Mouse (Mus musculus) thymus, adult 2 months (tissue): ENCODE data around the gene Ldlrad3. TPM values are rescaled to one million over a fixed set of nuclear protein-coding genes. Genes with fewer than 3 reads are reported as not detected.

Experiments
- DNase-seq: peaks from one replicate; pipeline ENCODE4 v3.0.0; 2021
- H3K27ac ChIP-seq: fragments of 200-500 bp; 2 replicates; pipeline ENCODE4 v1.5.1; 2012; ENCODE audit warnings: low read length, control low read depth; ENCODE audit not compliant: control insufficient read depth, insufficient read depth
- H3K27me3 ChIP-seq: fragments of 200-500 bp; 2 replicates; pipeline ENCODE4 v1.6.1; 2012; ENCODE audit warnings: mild to moderate bottlenecking, low read length, moderate library complexity, mixed read lengths; ENCODE audit not compliant: control insufficient read depth, insufficient read depth
- H3K36me3 ChIP-seq: fragments of 200-500 bp; 2 replicates; pipeline ENCODE4 v1.6.1; 2012; ENCODE audit warnings: mild to moderate bottlenecking, low read length, moderate library complexity; ENCODE audit not compliant: control insufficient read depth, insufficient read depth
- H3K4me1 ChIP-seq: fragments of 200-500 bp; replicated peaks from 2 replicates; pipeline ENCODE4 v1.6.1; 2012; ENCODE audit warnings: low read length; ENCODE audit not compliant: control insufficient read depth, insufficient read depth
- H3K4me3 ChIP-seq: fragments of 200-500 bp; 2 replicates; pipeline ENCODE4 v1.5.1; 2012; ENCODE audit warnings: mild to moderate bottlenecking, low read length, control low read depth, moderate library complexity; ENCODE audit not compliant: control insufficient read depth, insufficient read depth
- CTCF ChIP-seq: fragments of 200-500 bp; IDR thresholded peaks from 2 replicates; pipeline ENCODE4 v1.5.1; 2012; ENCODE audit warnings: mild to moderate bottlenecking, control low read depth, low read length, moderate library complexity, borderline replicate concordance; ENCODE audit not compliant: control insufficient read depth, poor library complexity, insufficient read depth; ENCODE audit errors: extremely low read depth
- POLR2A ChIP-seq: fragments of 200-500 bp; IDR thresholded peaks from 2 replicates; pipeline ENCODE4 v1.6.1; 2012; ENCODE audit warnings: mild to moderate bottlenecking, low read length, control low read depth, moderate library complexity; ENCODE audit not compliant: control insufficient read depth, poor library complexity, insufficient read depth; ENCODE audit errors: extremely low read depth
- WGBS: fragments of 180-500 bp; shearing (Covaris S2); methylation state at CpG from one replicate; pipeline ENCODE4 v1.1.7; 2018; 5-methylcytosine and 5-hydroxymethylcytosine counted together
- polyA plus RNA-seq: library from polyadenylated mRNA; depleted of rRNA; stranded (reverse); fragments of >200 nt; gene quantifications from 2 replicates; pipeline ENCODE4 v1.2.3, GENCODE M21; 2012

Gene Ldlrad3
- polyA plus RNA-seq, 1 experiment, result 12.9 TPM

- no peak for DNase-seq
- H3K36me3 ChIP-seq, result peaks cover 5% of the 10 kb centered on the region
- H3K4me3 ChIP-seq, result no peak overlapping the region
- TF ChIP-seq POLR2A (no peak), CTCF (no peak)
- H3K27ac ChIP-seq, result no peak overlapping the region; the same call in 1 of the 2 replicates
- no peaks in the 10 kb centered on the region for H3K27me3 ChIP-seq
- peaks cover 5% of the 10 kb centered on the region for H3K4me1 ChIP-seq
Observed at GRCm38 (mm10) chr2:102082782-102083181, 103.4 kb downstream of the Ldlrad3 start.

- TF ChIP-seq POLR2A (no peak), CTCF (no peak)
- DNase-seq, result peak; percentile 83
- Histone ChIP-seq H3K27ac (no peak overlapping the region), H3K4me3 (no peak overlapping the region), H3K36me3 (peaks cover 5% of the 10 kb centered on the region), H3K4me1 (peaks cover 34% of the 10 kb centered on the region), H3K27me3 (no peaks in the 10 kb centered on the region)
- whole genome bisulfite sequencing, result 68% methylated on average over 4 of the region's 4 CpGs
Observed at GRCm38 (mm10) chr2:102077554-102077953, 108.6 kb downstream of the Ldlrad3 start.

GRCm38 (mm10) chr2:102076237-102076636 lies 109.9 kb downstream of the Ldlrad3 start:
- TF ChIP-seq POLR2A (no peak), CTCF (no peak)
- DNase-seq, result peak; percentile 54
- no peaks in the 10 kb centered on the region; the same call in 1 of the 2 replicates for H3K36me3 ChIP-seq
- no peaks in the 10 kb centered on the region for H3K27me3 ChIP-seq
- peak overlapping the region; percentile 8; the same call in 1 of the 2 replicates for H3K4me3 ChIP-seq
- H3K4me1 ChIP-seq, result peaks cover 46% of the 10 kb centered on the region
- 93% methylated on average over 6 of the region's 6 CpGs for WGBS
- H3K27ac ChIP-seq, result peak overlapping the region; percentile 97

- Histone ChIP-seq H3K36me3 (no peaks in the 10 kb centered on the region), H3K27ac (peak overlapping the region; percentile 97), H3K27me3 (no peaks in the 10 kb centered on the region), H3K4me1 (peaks cover 54% of the 10 kb centered on the region), H3K4me3 (no peak overlapping the region)
- WGBS, result 22% methylated on average over 6 of the region's 6 CpGs
- TF ChIP-seq POLR2A, result no peak
- TF ChIP-seq CTCF, result no peak
- peak; percentile 69 for DNase-seq
Observed at GRCm38 (mm10) chr2:102073266-102074037, 112.7 kb downstream of the Ldlrad3 start.

GRCm38 (mm10) chr2:102072859-102073258 lies 113.3 kb downstream of the Ldlrad3 start:
- no peak for TF ChIP-seq POLR2A
- TF ChIP-seq CTCF, result no peak
- H3K27ac ChIP-seq, result peak overlapping the region; percentile 97
- no peaks in the 10 kb centered on the region for H3K36me3 ChIP-seq
- peaks cover 54% of the 10 kb centered on the region for H3K4me1 ChIP-seq
- no peaks in the 10 kb centered on the region for H3K27me3 ChIP-seq
- DNase-seq, result no peak
- H3K4me3 ChIP-seq, result no peak overlapping the region
- WGBS, result 41% methylated on average over 4 of the region's 4 CpGs

GRCm38 (mm10) chr2:102071022-102071717 lies 115.0 kb downstream of the Ldlrad3 start:
- no peaks in the 10 kb centered on the region for H3K27me3 ChIP-seq
- H3K4me1 ChIP-seq, result peaks cover 50% of the 10 kb centered on the region
- TF ChIP-seq POLR2A, result no peak
- no peak for TF ChIP-seq CTCF
- DNase-seq, result no peak
- H3K27ac ChIP-seq, result peak overlapping the region; percentile 92; the same call in 1 of the 2 replicates
- no peak overlapping the region for H3K4me3 ChIP-seq
- no peaks in the 10 kb centered on the region for H3K36me3 ChIP-seq
- 97% methylated on average over 10 of the region's 10 CpGs for WGBS
